Mouse (Mus musculus): Measurements from ENCODE around the gene 1300017J02Rik.

GRCm38 (mm10) chr9:103208802-103209423 is 96.0 kb downstream of the 1300017J02Rik start:
- TF ChIP-seq POLR2A (IDR thresholded peaks at IDR 0.05; ENCODE audit: control insufficient read depth, extremely low read depth, insufficient read depth, low read length, poor library complexity) (no peak), CTCF (IDR thresholded peaks at IDR 0.05; ENCODE audit: borderline replicate concordance, control insufficient read depth, extremely low read depth, insufficient read depth, low read length, poor library complexity) (no peak)
